Mouse (Mus musculus) C2C12 (cell line): Measurements from ENCODE around the gene Scn4b. TPM values are rescaled to one million over a fixed set of nuclear protein-coding genes. Genes with fewer than 3 reads are reported as not detected.

ENCODE experiments used
- H3K27me3 ChIP-seq: one replicate; pipeline ENCODE4 v1.6.1; 2011; ENCODE audit not compliant: control insufficient read depth, insufficient read depth, insufficient read length
- H3K36me3 ChIP-seq: one replicate; pipeline ENCODE4 v1.6.1; 2011; ENCODE audit not compliant: control insufficient read depth, insufficient read depth
- H3K4me3 ChIP-seq: one replicate; pipeline ENCODE4 v1.5.1; 2011; ENCODE audit warnings: mild to moderate bottlenecking, control low read depth; ENCODE audit not compliant: poor library complexity, insufficient read depth, severe bottlenecking
- H3K79me2 ChIP-seq: one replicate; pipeline ENCODE4 v1.6.1; 2011; ENCODE audit not compliant: control insufficient read depth, insufficient read depth
- H3K79me3 ChIP-seq: one replicate; pipeline ENCODE4 v1.6.1; 2011; ENCODE audit warnings: low read depth, control low read depth
- H3ac ChIP-seq: one replicate; pipeline ENCODE3; 2011; ENCODE audit warnings: low read depth; ENCODE audit not compliant: control insufficient read depth, insufficient read length
- CEBPB ChIP-seq: IDR thresholded peaks from one replicate; pipeline ENCODE4 v1.6.1; 2011; ENCODE audit warnings: low read depth, mild to moderate bottlenecking, control low read depth, moderate library complexity
- CTCF ChIP-seq: IDR thresholded peaks from one replicate; pipeline ENCODE4 v1.5.1; 2011; ENCODE audit not compliant: control insufficient read depth, insufficient read depth, insufficient read length
- FOSL1 ChIP-seq: IDR thresholded peaks from one replicate; pipeline ENCODE4 v1.8.0; 2011; ENCODE audit warnings: mild to moderate bottlenecking, low read length; ENCODE audit not compliant: poor library complexity, insufficient read depth, severe bottlenecking
- MAX ChIP-seq: IDR thresholded peaks from one replicate; pipeline ENCODE4 v1.6.1; 2011; ENCODE audit warnings: mild to moderate bottlenecking, control low read depth
- MYOD1 ChIP-seq: IDR thresholded peaks from one replicate; pipeline ENCODE4 v1.6.1; 2011; ENCODE audit warnings: low read depth; ENCODE audit not compliant: control insufficient read depth, insufficient read length
- MYOG ChIP-seq: IDR thresholded peaks from one replicate; pipeline ENCODE4 v1.6.1; 2011; ENCODE audit not compliant: control insufficient read depth, insufficient read length; ENCODE audit errors: extremely low read depth
- USF1 ChIP-seq: IDR thresholded peaks from one replicate; pipeline ENCODE4 v1.6.1; 2011; ENCODE audit warnings: low read depth, mild to moderate bottlenecking, control low read depth, moderate library complexity
- polyA plus RNA-seq: library from polyadenylated mRNA; unstranded; fragments of >200 nt; fragmentation: generic; extraction: Trizol; gene quantifications from one replicate; pipeline ENCODE4 v1.2.1, GENCODE M21; 2012; ENCODE audit warnings: missing spikeins

The Scn4b gene
- polyA plus RNA-seq, 1 experiment, result 0.01 TPM

GRCm38 (mm10) chr9:45102528-45102927, 35.7 kb upstream of the Scn4b start:
- H3K79me3 ChIP-seq, result no peaks in the 10 kb centered on the region
- H3K27me3 ChIP-seq, result peaks cover 46% of the 10 kb centered on the region
- TF ChIP-seq MAX (no peak), FOSL1 (no peak), MYOG (no peak), CEBPB (no peak), MYOD1 (no peak), USF1 (no peak), CTCF (no peak)
- no peaks in the 10 kb centered on the region for H3K79me2 ChIP-seq
- H3K4me3 ChIP-seq, result no peak overlapping the region
- H3ac ChIP-seq, result no peak overlapping the region
- H3K36me3 ChIP-seq, result no peaks in the 10 kb centered on the region

- H3K4me3 ChIP-seq, result no peak overlapping the region
- H3K79me2 ChIP-seq, result no peaks in the 10 kb centered on the region
- no peaks in the 10 kb centered on the region for H3K36me3 ChIP-seq
- TF ChIP-seq FOSL1 (no peak), CEBPB (no peak), USF1 (no peak), MYOD1 (no peak), CTCF (no peak), MYOG (no peak), MAX (no peak)
- no peak overlapping the region for H3ac ChIP-seq
- no peaks in the 10 kb centered on the region for H3K79me3 ChIP-seq
- H3K27me3 ChIP-seq, result peaks cover 41% of the 10 kb centered on the region
Observed at GRCm38 (mm10) chr9:45103211-45103979, 34.8 kb upstream of the Scn4b start.

- Histone ChIP-seq H3ac (no peak overlapping the region), H3K36me3 (no peaks in the 10 kb centered on the region), H3K79me2 (no peaks in the 10 kb centered on the region), H3K79me3 (no peaks in the 10 kb centered on the region), H3K4me3 (no peak overlapping the region), H3K27me3 (peaks cover 33% of the 10 kb centered on the region)
- TF ChIP-seq MAX, result no peak
- TF ChIP-seq MYOG, result no peak
- TF ChIP-seq CTCF, result no peak
- TF ChIP-seq CEBPB, result no peak
- no peak for TF ChIP-seq FOSL1
- no peak for TF ChIP-seq MYOD1
- TF ChIP-seq USF1, result no peak
Observed at GRCm38 (mm10) chr9:45105596-45106374, 32.4 kb upstream of the Scn4b start.

GRCm38 (mm10) chr9:45115706-45116105, 22.5 kb upstream of the Scn4b start:
- no peak overlapping the region for H3K4me3 ChIP-seq
- H3K79me2 ChIP-seq, result no peaks in the 10 kb centered on the region
- no peak overlapping the region for H3ac ChIP-seq
- no peaks in the 10 kb centered on the region for H3K36me3 ChIP-seq
- peaks cover 44% of the 10 kb centered on the region for H3K27me3 ChIP-seq
- TF ChIP-seq MYOD1 (no peak), USF1 (no peak), CEBPB (no peak), CTCF (no peak), FOSL1 (no peak), MYOG (no peak), MAX (no peak)
- H3K79me3 ChIP-seq, result no peaks in the 10 kb centered on the region

- Histone ChIP-seq H3ac (no peak overlapping the region), H3K36me3 (no peaks in the 10 kb centered on the region), H3K79me3 (no peaks in the 10 kb centered on the region), H3K79me2 (no peaks in the 10 kb centered on the region), H3K4me3 (no peak overlapping the region), H3K27me3 (peaks cover 47% of the 10 kb centered on the region)
- TF ChIP-seq USF1 (no peak), FOSL1 (no peak), MYOG (no peak), CEBPB (no peak), CTCF (no peak), MAX (no peak), MYOD1 (no peak)
Observed at GRCm38 (mm10) chr9:45116819-45117218, 21.4 kb upstream of the Scn4b start.
